Mouse (Mus musculus) frontal cortex, postnatal 36 days (tissue): Measurements from ENCODE around the gene Emilin2.

ENCODE experiments used
- DNase-seq, 2 experiments: peaks; one replicate each; pipeline ENCODE4 v3.0.0; 2022; ENCODE audit warnings: low spot score in 2 of 2

Emilin2 gene

DNA sequence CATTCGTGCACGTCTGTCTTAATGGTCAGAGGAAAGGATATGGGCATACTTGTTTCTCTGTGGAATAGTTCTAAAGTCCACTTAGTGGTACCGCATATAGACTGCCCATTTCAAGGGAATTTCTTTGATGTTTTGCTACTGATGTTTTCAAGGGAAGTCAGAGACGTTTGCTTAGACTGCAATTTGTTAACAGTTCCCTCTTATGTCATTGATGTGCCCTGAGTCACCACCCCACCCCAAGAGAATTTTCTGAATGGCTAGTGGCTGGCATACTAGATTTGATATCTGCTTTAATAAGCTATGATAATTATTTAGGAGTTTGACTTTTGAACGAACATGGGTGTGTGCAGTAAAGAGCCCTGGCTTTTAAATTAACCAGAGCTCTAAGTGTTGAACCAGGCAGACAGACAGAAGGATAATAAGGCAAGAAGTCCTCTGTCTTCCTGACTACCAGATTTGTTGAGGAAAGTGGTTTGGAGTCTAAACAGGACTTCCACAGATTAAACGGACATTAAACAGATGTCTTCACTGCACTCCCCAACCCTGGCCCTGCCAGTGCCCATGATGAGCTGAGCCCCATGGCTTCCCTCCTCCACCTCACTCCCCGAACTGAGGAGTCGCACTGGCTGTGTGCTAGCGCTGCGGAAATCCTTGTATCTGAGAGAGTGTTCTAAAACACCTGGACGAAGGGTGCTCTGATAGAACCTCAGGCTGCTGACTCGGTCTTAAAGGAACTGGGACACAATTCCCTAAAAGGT is 105.5 kb downstream of the Emilin2 start:
- no peak for DNase-seq

DNA sequence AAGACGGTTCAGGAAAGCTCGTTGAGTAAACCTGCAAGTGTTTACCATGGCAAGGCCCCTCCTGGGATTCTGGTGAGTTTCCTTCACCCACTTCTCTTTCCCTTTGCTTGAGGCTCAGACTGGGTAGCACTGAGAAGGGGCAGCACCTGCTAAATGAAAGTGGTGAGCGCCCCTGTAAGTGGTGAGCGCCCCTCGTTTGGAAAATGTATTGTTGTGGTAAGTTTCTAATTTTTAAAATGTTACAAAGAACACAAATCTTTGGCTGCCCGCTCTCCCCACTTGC is 107.0 kb downstream of the Emilin2 start:
- DNase-seq, result no peak

DNA sequence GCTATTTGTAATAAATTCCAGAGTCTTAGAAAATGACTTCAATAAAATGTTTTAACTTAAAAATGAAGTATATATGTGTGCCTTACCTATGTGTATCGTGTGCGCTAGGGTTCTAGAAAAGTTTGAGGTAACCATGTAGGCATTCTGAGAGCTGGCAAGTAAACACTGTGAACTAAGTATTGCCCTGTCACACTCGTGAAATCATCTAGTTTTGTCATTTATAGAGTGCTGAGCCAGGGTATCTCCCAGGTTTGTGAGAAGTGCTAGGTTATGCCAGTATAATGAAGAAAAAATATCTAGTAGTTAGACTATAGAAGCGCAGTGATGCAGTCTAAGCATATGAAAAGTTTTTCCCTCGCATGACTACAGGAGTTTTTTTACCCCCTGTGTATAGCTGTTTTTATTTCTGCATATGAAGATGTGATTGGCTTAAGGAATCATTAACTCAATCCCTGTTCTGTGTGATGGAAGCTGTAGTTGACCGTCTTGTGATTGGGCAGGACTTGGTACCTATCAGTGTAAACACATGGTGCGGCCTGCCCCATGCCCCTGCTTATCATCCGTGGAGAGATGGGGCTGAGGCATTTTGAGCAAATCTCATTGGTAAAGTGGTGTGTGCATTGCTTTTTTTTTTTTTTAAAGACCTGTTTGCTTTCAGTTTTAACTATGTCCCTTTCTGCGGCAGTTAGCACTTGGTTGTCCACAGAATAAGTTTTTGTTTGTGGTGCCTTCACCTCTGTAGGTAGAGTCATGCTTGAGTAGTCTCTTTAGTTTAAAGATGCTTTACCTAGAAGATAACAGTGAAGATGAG is 107.6 kb downstream of the Emilin2 start:
- no peak for DNase-seq
